Mouse (Mus musculus): ENCODE data around the gene Vmn2r53. TPM values are rescaled to one million over a fixed set of nuclear protein-coding genes. Genes with fewer than 3 reads are reported as not detected.
"Not testable (repeated sequence)": the region's sequence is repeated elsewhere in the genome, so short reads cannot be mapped to it uniquely, and the experiment has no call there.

The Vmn2r53 gene
- polyA plus RNA-seq (2016; fragmentation: Nextera tagmentation; extraction: Ambion mirVana): 0.01 TPM in 1 of 2 replicates, not detected in the other

GRCm38 (mm10) chr7:12608688-12609087, at the start of gene Vmn2r53:
Vmn2r53 (minus strand) TSS chr7:12608788.
- H3K36me3 ChIP-seq: no peaks in the 10 kb centered on the region
- no peaks in the 10 kb centered on the region for H3K4me1 ChIP-seq
- H3K27ac ChIP-seq: no peak within 1 kb of the TSS
- no peaks in the 10 kb centered on the region for H3K27me3 ChIP-seq (ENCODE audit: insufficient read depth, poor library complexity, severe bottlenecking)
- peaks cover 17% of the 10 kb centered on the region for H3K9me3 ChIP-seq
- DNase-seq (ENCODE audit: low spot score): no peak
- H3K4me3 ChIP-seq: no peak within 1 kb of the TSS

DNA sequence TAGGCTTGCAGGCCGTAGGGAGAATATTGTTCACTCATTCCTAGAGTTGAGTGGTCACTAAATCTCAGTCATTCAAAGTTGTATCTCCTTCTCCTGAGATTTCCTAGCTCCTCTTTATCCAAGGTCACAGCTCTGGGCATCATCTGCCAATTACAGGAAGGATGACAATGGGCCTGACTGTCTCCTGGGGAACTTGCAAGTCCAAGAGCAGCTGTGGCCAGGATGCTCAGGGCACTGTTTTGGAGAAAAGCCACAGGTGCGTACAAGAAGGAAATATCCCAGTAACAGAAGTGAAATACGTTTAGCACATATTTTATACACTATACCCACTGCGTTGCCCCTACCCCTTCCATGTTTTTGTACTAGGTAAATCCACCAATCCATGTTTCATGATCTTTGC, 31.6 kb upstream of the Vmn2r53 start, which contains the start of gene Vmn2r54:
TSS of gene Vmn2r54 (minus strand) at position 101 of the 400 bp plus-strand sequence.
- H3K4me3 ChIP-seq; H3K27me3 ChIP-seq (ENCODE audit: insufficient read depth, poor library complexity, severe bottlenecking); DNase-seq (ENCODE audit: low spot score); H3K4me1 ChIP-seq; H3K27ac ChIP-seq; H3K36me3 ChIP-seq; H3K9me3 ChIP-seq: not testable (repeated sequence)
- 75% methylated on average over 3 of the region's 4 CpGs for WGBS

Other genes starting within 250 kb of the Vmn2r53 start
- gene Vmn1r84, start 239.5 kb downstream of the Vmn2r53 start, polyA plus RNA-seq (2016; fragmentation: Nextera tagmentation; extraction: Ambion mirVana): not detected in 2 replicates
- gene Zfp551, start 186.0 kb downstream of the Vmn2r53 start, polyA plus RNA-seq (2016; fragmentation: Nextera tagmentation; extraction: Ambion mirVana): 2.5 and 3.0 TPM in 2 replicates
- gene Zfp606, start 130.5 kb downstream of the Vmn2r53 start, polyA plus RNA-seq (2016; fragmentation: Nextera tagmentation; extraction: Ambion mirVana): 17.7 and 19.3 TPM in 2 replicates
- not detected in 2 replicates for gene 2900092C05Rik, start 96.3 kb downstream of the Vmn2r53 start, polyA plus RNA-seq (2016; fragmentation: Nextera tagmentation; extraction: Ambion mirVana)
- not detected in 2 replicates for gene Vmn2r54, start 31.5 kb upstream of the Vmn2r53 start, polyA plus RNA-seq (2016; fragmentation: Nextera tagmentation; extraction: Ambion mirVana)
- gene Vmn2r55, start 76.2 kb upstream of the Vmn2r53 start, polyA plus RNA-seq (2016; fragmentation: Nextera tagmentation; extraction: Ambion mirVana): not detected in 2 replicates
- gene Vmn2r56, start 126.2 kb upstream of the Vmn2r53 start, polyA plus RNA-seq (2016; fragmentation: Nextera tagmentation; extraction: Ambion mirVana): not detected in 2 replicates
- gene Zscan18, start 194.8 kb upstream of the Vmn2r53 start, polyA plus RNA-seq (2016; fragmentation: Nextera tagmentation; extraction: Ambion mirVana): 10.7 and 10.8 TPM in 2 replicates
- 11.7 and 13.6 TPM in 2 replicates for gene Zfp329, start 210.1 kb upstream of the Vmn2r53 start, polyA plus RNA-seq (2016; fragmentation: Nextera tagmentation; extraction: Ambion mirVana)
- 24.1 and 25.4 TPM in 2 replicates for gene Zfp110, start 226.0 kb upstream of the Vmn2r53 start, polyA plus RNA-seq (2016; fragmentation: Nextera tagmentation; extraction: Ambion mirVana)

All from heart, embryonic 10.5 days (tissue).